Mouse (Mus musculus) heart, postnatal 0 days (tissue): ENCODE results near the gene Mapk7. TPM values are rescaled to one million over a fixed set of nuclear protein-coding genes. Genes with fewer than 3 reads are reported as not detected.

Source experiments
- ATAC-seq: fragments of 200-750 bp; cut with Nextera tagmentation; 2 replicates; pipeline ENCODE4 v1.8.0; 2017; ENCODE audit warnings: low read depth, moderate number of reproducible peaks, moderate library complexity; ENCODE audit not compliant: insufficient read depth
- DNase-seq: peaks from one replicate; pipeline ENCODE4 v3.0.0-alpha.2; 2016; ENCODE audit warnings: low spot score
- H3K27ac ChIP-seq: fragments of 300-500 bp; sonication (generic); 2 replicates; pipeline ENCODE4 v1.5.1; 2014; ENCODE audit warnings: low read depth, mild to moderate bottlenecking
- H3K27me3 ChIP-seq: fragments of 300-500 bp; sonication (generic); 2 replicates; pipeline ENCODE4 v1.6.1; 2014; ENCODE audit warnings: low read length, mixed read lengths; ENCODE audit not compliant: control insufficient read depth, insufficient read depth
- H3K36me3 ChIP-seq: fragments of 300-500 bp; sonication (generic); replicated peaks from 2 replicates; pipeline ENCODE4 v1.6.1; 2014; ENCODE audit warnings: low read length, mixed read lengths; ENCODE audit not compliant: control insufficient read depth, insufficient read depth
- H3K4me1 ChIP-seq: fragments of 300-500 bp; sonication (generic); 2 replicates; pipeline ENCODE4 v1.6.1; 2014; ENCODE audit warnings: antibody characterized with exemption; ENCODE audit not compliant: control insufficient read depth, insufficient read depth
- H3K4me2 ChIP-seq: fragments of 300-500 bp; sonication (generic); 2 replicates; pipeline ENCODE4 v1.6.1; 2014; ENCODE audit warnings: low read depth, mild to moderate bottlenecking, low read length, moderate library complexity
- H3K4me3 ChIP-seq: fragments of 300-500 bp; sonication (generic); 2 replicates; pipeline ENCODE4 v1.5.1; 2014; ENCODE audit warnings: low read depth, low read length
- H3K9ac ChIP-seq: fragments of 300-500 bp; sonication (generic); replicated peaks from 2 replicates; pipeline ENCODE4 v1.6.1; 2014; ENCODE audit warnings: low read depth, low read length, mixed read lengths
- H3K9me3 ChIP-seq: fragments of 300-500 bp; sonication (generic); replicated peaks from 2 replicates; pipeline ENCODE4 v1.6.1; 2016; ENCODE audit warnings: low read length; ENCODE audit not compliant: control insufficient read depth
- CTCF ChIP-seq: IDR thresholded peaks from 2 replicates; pipeline ENCODE4 v1.5.1; 2016; ENCODE audit warnings: antibody characterized with exemption, control low read depth, low read depth
- EP300 ChIP-seq: IDR thresholded peaks from 2 replicates; pipeline ENCODE4 v1.6.1; 2016; ENCODE audit warnings: antibody characterized with exemption, low read depth
- WGBS: fragments of 180-500 bp; shearing (Covaris S2); extraction: QIAGEN DNeasy Blood & Tissue Kit; methylation state at CpG from one replicate; pipeline ENCODE4 v1.1.7; 2014; 5-methylcytosine and 5-hydroxymethylcytosine counted together
- polyA plus RNA-seq: library from polyadenylated mRNA; unstranded; fragments of >200 nt; fragmentation: Nextera tagmentation; extraction: Ambion mirVana; gene quantifications from 2 replicates; pipeline ENCODE4 v1.2.1, GENCODE M21; 2015
- total RNA-seq: library from RNA; depleted of rRNA; stranded (reverse); fragments of >200 nt; gene quantifications from 2 replicates; pipeline ENCODE4 v1.2.3, GENCODE M21; 2014; ENCODE audit warnings: low replicate concordance

The Mapk7 gene
- total and polyA plus RNA-seq, 2 experiments from 2014 or later: 12.5 to 33.5 TPM

DNA sequence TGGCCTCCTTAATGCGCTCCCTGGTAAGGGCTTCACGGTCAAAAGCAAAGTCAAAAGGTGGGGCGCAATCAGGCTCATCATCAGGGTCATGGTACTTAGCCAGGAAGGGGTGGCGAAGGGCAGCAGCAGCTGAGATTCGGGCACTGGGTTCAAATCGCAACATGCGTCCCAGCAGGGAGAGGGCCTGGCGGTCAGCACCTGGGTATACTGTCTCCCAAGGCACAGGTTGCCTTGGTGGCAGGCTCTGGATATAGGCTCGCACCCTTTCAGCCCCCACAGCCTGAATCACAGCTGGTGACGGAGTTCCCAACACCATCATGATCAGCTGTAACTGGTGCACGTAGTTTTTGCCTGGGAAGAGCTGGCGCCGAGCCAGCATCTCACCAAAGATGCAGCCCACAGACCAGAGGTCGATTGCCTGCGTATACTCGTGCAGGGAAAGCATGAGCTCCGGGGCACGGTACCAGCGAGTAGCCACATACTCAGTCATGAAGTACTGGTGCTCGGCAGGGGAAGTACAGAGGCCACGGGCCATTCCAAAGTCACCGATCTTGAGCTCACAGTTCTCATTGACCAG, 3.2 kb downstream of the Mapk7 start:
- WGBS: 83% methylated on average over 22 of the region's 22 CpGs
- Histone ChIP-seq H3K4me3 (no peak overlapping the region), H3K9me3 (no peaks in the 10 kb centered on the region), H3K36me3 (peaks cover 41% of the 10 kb centered on the region), H3K27me3 (no peaks in the 10 kb centered on the region), H3K9ac (no peak overlapping the region), H3K27ac (no peak overlapping the region), H3K4me2 (no peak overlapping the region), H3K4me1 (peaks cover 19% of the 10 kb centered on the region)
- DNase-seq (no peak), ATAC-seq (no peak)
- TF ChIP-seq EP300 (no peak), CTCF (no peak)

DNA sequence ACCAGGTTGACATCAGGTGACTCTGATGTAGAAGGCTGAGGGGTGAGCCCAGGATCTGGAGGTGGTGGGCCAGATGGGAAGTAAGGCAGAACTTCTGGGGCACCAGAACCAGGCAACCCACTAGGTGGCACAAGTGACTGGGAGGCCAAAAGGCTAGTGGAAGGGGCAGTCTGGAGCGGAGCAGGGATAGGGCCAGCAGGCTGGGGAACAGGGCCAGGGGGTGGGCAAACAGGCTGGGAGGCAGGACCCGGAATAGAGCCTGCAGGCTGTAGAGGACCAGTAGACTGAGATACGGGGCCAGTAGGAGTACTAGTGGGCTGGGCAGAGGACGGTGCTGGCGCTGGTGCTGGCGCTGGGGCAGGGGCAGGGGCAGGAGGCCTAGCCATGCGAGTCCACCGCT, 4.3 kb downstream of the Mapk7 start:
- Histone ChIP-seq H3K9me3 (no peaks in the 10 kb centered on the region), H3K4me2 (no peak overlapping the region), H3K27ac (no peak overlapping the region), H3K27me3 (no peaks in the 10 kb centered on the region), H3K4me1 (peaks cover 19% of the 10 kb centered on the region), H3K36me3 (peaks cover 41% of the 10 kb centered on the region), H3K9ac (no peak overlapping the region), H3K4me3 (no peak overlapping the region)
- WGBS: 87% methylated on average over 8 of the region's 8 CpGs
- ATAC-seq (no peak), DNase-seq (no peak)
- no peak for TF ChIP-seq EP300
- no peak for TF ChIP-seq CTCF

DNA sequence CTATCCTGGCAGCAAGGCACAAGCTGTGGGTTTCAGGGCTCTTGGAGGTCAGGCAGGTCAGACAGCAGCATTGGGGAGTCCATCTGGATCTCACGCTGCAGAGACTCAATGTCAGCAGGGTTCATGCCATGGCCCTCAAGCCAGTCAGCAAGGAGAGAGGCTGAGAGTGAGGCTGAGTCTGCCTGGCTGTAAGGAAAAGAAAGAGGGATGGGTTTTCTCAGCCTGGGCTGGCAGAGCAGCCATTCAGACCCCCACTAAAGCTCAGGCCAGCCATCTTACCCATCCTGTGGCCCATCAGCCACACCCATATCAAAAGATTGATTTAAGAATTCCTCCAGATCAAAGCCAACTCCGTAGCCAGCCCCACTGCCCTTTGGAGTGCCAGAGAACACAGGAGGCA, 5.1 kb downstream of the Mapk7 start:
- Histone ChIP-seq H3K36me3 (peaks cover 41% of the 10 kb centered on the region), H3K27me3 (no peaks in the 10 kb centered on the region), H3K4me3 (no peak overlapping the region), H3K9ac (no peak overlapping the region), H3K4me2 (no peak overlapping the region), H3K9me3 (no peaks in the 10 kb centered on the region), H3K4me1 (peaks cover 19% of the 10 kb centered on the region), H3K27ac (no peak overlapping the region)
- ATAC-seq: no peak
- DNase-seq: no peak
- 95% methylated on average over 2 of the region's 2 CpGs for WGBS
- TF ChIP-seq EP300: no peak
- TF ChIP-seq CTCF: no peak

DNA sequence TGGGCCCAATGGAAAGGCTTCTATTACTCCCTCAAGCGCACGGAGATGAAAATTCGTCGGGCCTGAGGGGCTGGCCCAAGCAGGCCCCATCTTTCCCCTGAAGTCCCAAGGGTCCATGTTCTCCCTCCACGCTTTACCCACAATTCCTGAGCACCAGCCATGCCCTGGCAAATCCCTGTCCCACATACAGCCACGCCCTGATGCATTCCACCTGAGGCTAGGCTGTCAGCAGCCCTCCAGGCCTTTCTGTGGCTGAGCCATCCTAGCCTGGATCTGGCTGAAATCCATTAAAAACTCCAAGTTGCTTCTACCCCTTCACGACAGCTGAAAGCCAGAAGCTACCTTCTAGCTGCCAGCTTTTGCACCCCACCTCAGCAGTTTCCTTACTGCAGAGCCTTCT, 6.3 kb downstream of the Mapk7 start:
- ATAC-seq: no peak
- no peak overlapping the region for H3K4me2 ChIP-seq

GRCm38 (mm10) chr11:61487401-61487800, 6.8 kb downstream of the Mapk7 start:
- Histone ChIP-seq H3K4me1 (peaks cover 8% of the 10 kb centered on the region; the same call in 1 of the 2 replicates), H3K9ac (no peak overlapping the region), H3K9me3 (no peaks in the 10 kb centered on the region), H3K4me3 (no peak overlapping the region), H3K27me3 (no peaks in the 10 kb centered on the region), H3K36me3 (peaks cover 41% of the 10 kb centered on the region), H3K4me2 (no peak overlapping the region), H3K27ac (no peak overlapping the region)
- ATAC-seq (peak; percentile 57), DNase-seq (peak; percentile 33)
- 0% methylated on average over 2 of the region's 2 CpGs for WGBS
- TF ChIP-seq EP300 (no peak), CTCF (no peak)

More for the DNA sequence above, 6.3 kb downstream of the Mapk7 start:
- DNase-seq: no peak
- H3K4me3 ChIP-seq: no peak overlapping the region
- H3K4me1 ChIP-seq: peaks cover 14% of the 10 kb centered on the region
- no peaks in the 10 kb centered on the region for H3K9me3 ChIP-seq
- no peaks in the 10 kb centered on the region for H3K27me3 ChIP-seq
- TF ChIP-seq CTCF (no peak), EP300 (no peak)
- peaks cover 41% of the 10 kb centered on the region for H3K36me3 ChIP-seq
- WGBS: 87% methylated on average over 7 of the region's 7 CpGs
- H3K9ac ChIP-seq: no peak overlapping the region
- no peak overlapping the region for H3K27ac ChIP-seq
